Mouse (Mus musculus): ENCODE measurements at regions not wholly inside any gene's neighbourhood (a gene's known extent, or its start where the extent isn't known, plus 50 kb on each side); places are given as distances from the start of the nearest gene placed in this dataset.

DNA sequence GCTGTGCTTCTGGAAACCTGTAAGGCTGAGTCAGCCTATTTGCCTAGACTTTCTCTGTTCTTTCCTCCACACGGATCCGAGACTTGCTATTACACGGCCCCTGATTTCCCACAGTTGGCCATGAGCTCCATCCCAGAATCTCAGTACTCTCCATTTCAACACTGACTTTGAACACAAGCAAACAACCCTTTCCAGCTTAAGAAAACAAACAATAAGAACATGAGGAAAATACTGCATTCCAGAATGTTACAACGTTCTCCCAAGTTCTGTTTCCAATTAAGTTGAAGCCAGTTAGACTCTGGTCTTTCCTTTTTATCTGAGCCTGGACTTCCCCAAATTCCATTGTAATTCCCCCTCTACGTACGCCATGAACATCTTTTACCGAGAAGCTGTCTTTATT, 206.4 kb upstream of the Rnd3 start:
- TF ChIP-seq CTCF (IDR thresholded peaks at IDR 0.05; ENCODE audit: borderline replicate concordance, insufficient read depth, low read length) (no peak), POLR2A (IDR thresholded peaks at IDR 0.05; ENCODE audit: low read depth, low read length) (no peak)
- H3K4me3 ChIP-seq (ENCODE audit: insufficient read depth, low read length), result no peak overlapping the region
- peak overlapping the region; percentile 68 for H3K27ac ChIP-seq (ENCODE audit: insufficient read depth, low read length)
- peaks cover 5% of the 10 kb centered on the region for H3K4me1 ChIP-seq (ENCODE audit: control insufficient read depth, insufficient read depth, low read length)

DNA sequence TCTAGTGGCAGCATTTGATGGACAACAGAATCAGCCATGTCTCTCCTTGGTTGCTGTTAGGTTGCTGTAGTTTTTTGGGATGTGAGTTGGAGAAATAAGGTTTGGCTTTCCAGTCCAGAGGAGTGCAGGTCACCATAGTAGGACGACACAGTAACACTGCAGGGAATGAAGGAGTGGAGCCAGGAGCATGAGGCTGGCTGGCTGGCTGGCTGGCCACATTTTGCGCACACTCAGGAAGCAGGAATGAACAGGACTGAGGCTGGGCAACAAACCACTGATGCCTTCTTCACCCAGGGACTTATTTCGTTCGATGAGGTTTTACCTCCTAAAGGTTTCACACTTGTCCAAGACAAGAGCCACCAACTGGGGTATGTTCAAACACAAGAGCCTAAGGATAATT, 205.9 kb upstream of the Rnd3 start:
- Histone ChIP-seq H3K4me1 (ENCODE audit: control insufficient read depth, insufficient read depth, low read length) (peaks cover 9% of the 10 kb centered on the region), H3K4me3 (ENCODE audit: insufficient read depth, low read length) (no peak overlapping the region), H3K27ac (ENCODE audit: insufficient read depth, low read length) (peak overlapping the region; percentile 68)
- TF ChIP-seq CTCF (IDR thresholded peaks at IDR 0.05; ENCODE audit: borderline replicate concordance, insufficient read depth, low read length) (no peak), POLR2A (IDR thresholded peaks at IDR 0.05; ENCODE audit: low read depth, low read length) (no peak)

DNA sequence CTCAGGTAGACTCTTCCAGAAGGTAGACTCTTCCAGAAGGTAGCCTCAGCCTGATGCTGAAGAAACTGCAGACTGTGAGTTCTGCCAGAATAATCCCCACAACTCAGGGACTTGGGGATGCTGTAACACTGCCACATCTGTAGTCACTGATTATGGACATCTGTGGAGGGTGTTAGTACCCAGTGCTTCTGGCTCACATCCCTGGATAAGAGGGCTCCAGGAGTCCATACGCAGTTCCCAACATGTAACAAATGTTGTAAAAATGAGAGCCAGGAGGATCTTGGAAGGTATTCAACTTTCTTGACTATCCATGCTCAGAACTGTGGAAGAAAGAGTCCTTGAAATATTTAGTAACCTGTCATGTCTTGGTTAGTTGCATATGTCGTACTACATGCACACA, 200.7 kb upstream of the Rnd3 start:
- Histone ChIP-seq H3K4me3 (ENCODE audit: insufficient read depth, low read length) (no peak overlapping the region), H3K27ac (ENCODE audit: insufficient read depth, low read length) (peak overlapping the region; percentile 12; the same call in 1 of the 2 replicates), H3K4me1 (ENCODE audit: control insufficient read depth, insufficient read depth, low read length) (peaks cover 13% of the 10 kb centered on the region)
- TF ChIP-seq CTCF (IDR thresholded peaks at IDR 0.05; ENCODE audit: borderline replicate concordance, insufficient read depth, low read length) (no peak), POLR2A (IDR thresholded peaks at IDR 0.05; ENCODE audit: low read depth, low read length) (no peak)

DNA sequence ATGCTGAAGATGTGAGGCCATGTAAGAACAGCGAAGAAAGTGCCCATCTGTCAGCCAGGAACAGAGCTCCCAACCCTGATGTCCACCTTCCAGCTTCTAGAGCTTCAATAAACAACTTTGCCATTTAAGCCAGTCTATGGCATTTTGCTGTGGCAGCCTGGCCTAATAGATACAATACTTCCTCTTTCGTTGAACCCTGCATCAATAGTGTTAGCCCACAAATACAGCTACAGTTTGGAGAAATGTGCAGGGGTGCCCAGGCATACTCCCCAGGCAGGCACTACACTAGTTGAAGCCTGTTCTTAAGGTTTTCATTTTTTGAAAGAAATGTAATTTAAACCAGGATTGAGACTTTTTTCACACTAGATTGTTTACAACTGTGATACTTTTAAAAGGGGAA, 199.9 kb upstream of the Rnd3 start:
- peaks cover 13% of the 10 kb centered on the region for H3K4me1 ChIP-seq (ENCODE audit: control insufficient read depth, insufficient read depth, low read length)
- H3K27ac ChIP-seq (ENCODE audit: insufficient read depth, low read length), result no peak overlapping the region
- no peak overlapping the region for H3K4me3 ChIP-seq (ENCODE audit: insufficient read depth, low read length)
- TF ChIP-seq CTCF (IDR thresholded peaks at IDR 0.05; ENCODE audit: borderline replicate concordance, insufficient read depth, low read length) (no peak), POLR2A (IDR thresholded peaks at IDR 0.05; ENCODE audit: low read depth, low read length) (no peak)

DNA sequence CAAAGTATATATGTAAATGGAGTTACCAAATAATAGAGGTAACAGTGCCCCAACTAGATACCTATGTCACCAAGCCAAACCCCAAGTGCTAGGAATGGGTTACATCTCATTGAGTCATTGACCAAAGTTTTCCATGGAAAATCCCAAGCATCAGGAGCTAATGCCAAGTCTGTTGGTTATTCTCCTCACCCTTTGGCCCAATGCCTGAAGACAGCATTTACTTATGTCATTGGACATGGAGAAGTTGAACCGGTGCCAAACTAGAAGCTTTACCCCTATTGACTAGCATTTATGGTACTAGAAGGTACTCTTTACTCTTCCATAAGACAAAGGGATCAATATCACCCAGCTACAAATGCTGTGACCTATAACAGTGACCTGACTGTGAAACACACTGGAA, 198.2 kb upstream of the Rnd3 start:
- no peak for TF ChIP-seq CTCF (IDR thresholded peaks at IDR 0.05; ENCODE audit: borderline replicate concordance, insufficient read depth, low read length)
- TF ChIP-seq POLR2A (IDR thresholded peaks at IDR 0.05; ENCODE audit: low read depth, low read length), result no peak
- H3K27ac ChIP-seq (ENCODE audit: insufficient read depth, low read length), result no peak overlapping the region
- H3K4me1 ChIP-seq (ENCODE audit: control insufficient read depth, insufficient read depth, low read length), result peaks cover 15% of the 10 kb centered on the region
- no peak overlapping the region for H3K4me3 ChIP-seq (ENCODE audit: insufficient read depth, low read length)

DNA sequence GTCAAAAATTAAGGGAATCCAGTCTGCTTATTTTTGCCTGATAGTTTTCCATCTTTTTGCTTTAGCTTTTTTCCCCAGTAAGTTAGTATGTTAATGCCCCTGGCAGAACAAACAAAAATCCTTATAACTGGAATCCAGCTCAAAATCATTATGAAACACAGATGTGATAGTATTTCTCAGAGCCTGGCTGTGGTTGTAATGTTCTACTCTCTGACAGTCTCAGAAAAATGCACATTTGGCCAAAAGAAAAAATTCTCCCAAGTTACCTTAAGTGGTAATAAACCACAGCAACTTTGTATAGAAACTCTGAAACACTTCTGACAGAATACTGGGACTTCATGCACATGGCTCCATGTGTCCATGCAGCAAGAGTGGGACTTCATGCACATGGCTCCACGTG, 193.5 kb upstream of the Rnd3 start:
- Histone ChIP-seq H3K4me1 (ENCODE audit: control insufficient read depth, insufficient read depth, low read length) (0 out of 2 replicates have a peak, but pooled peaks cover 2% of the 10 kb centered on the region), H3K27ac (ENCODE audit: insufficient read depth, low read length) (peak overlapping the region; percentile 79), H3K4me3 (ENCODE audit: insufficient read depth, low read length) (no peak overlapping the region)
- TF ChIP-seq CTCF (IDR thresholded peaks at IDR 0.05; ENCODE audit: borderline replicate concordance, insufficient read depth, low read length), result no peak
- no peak for TF ChIP-seq POLR2A (IDR thresholded peaks at IDR 0.05; ENCODE audit: low read depth, low read length)

DNA sequence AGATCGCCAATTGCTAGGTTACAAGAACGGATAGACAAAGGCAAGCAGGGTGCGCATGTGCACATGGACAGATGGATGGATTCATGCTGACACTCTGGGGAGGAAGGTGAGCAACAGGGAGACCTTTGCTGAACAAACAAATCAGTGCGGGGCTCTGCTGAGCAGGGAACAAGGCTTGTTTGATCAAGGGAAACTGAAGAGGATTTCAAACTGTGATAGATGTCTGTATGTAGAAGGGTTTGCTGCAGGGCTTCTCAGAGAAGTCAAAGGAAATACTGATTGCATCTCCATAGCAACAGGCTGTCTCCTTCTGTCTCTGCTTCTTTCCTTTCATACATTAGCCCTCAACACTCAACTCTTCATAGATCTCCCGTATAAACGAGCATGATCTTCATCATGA, 185.5 kb upstream of the Rnd3 start:
- TF ChIP-seq POLR2A (IDR thresholded peaks at IDR 0.05; ENCODE audit: low read depth, low read length) (no peak), CTCF (IDR thresholded peaks at IDR 0.05; ENCODE audit: borderline replicate concordance, insufficient read depth, low read length) (no peak)
- H3K4me1 ChIP-seq (ENCODE audit: control insufficient read depth, insufficient read depth, low read length), result no peaks in the 10 kb centered on the region
- no peak overlapping the region for H3K4me3 ChIP-seq (ENCODE audit: insufficient read depth, low read length)
- H3K27ac ChIP-seq (ENCODE audit: insufficient read depth, low read length), result no peak overlapping the region

DNA sequence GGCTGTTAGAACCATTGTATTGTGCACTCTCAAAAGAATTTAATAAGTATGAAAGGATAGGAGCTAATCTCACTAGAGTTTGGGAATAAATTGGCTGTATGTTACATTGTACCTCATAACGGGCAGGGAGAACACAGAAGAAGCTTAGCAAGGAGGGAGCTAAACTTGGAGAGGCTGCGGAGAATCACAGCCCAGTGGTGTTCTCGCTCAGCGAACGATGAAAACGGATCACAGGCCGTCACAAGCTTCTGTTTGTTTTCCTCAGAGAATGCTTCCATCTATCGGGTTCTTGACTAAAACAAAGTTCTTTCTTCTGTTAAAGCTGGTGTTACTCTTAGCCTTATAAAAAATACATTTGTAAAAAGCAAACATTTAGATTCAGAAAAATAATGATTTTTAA, 178.2 kb upstream of the Rnd3 start:
- no peak overlapping the region for H3K27ac ChIP-seq (ENCODE audit: insufficient read depth, low read length)
- H3K4me3 ChIP-seq (ENCODE audit: insufficient read depth, low read length), result no peak overlapping the region
- peaks cover 5% of the 10 kb centered on the region; the same call in 1 of the 2 replicates for H3K4me1 ChIP-seq (ENCODE audit: control insufficient read depth, insufficient read depth, low read length)
- TF ChIP-seq POLR2A (IDR thresholded peaks at IDR 0.05; ENCODE audit: low read depth, low read length), result no peak
- no peak for TF ChIP-seq CTCF (IDR thresholded peaks at IDR 0.05; ENCODE audit: borderline replicate concordance, insufficient read depth, low read length)

DNA sequence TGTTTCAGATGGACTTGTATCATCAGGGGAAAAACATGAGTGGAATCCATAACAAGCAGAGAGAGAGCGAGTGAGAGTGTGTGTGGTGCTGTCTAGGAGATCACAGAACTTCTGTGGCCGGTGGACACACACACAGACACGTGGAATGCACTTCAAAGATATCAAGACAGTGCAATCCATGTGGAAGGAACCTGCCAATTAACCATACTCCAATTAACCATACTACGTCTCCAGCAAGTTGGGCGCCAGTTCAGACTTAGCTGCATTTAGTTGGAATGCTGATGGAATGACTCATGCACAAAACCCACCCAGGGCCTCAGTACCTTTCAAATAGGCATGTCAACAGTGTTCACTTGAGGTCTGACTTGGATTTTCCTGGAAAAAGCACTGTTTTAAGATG, 172.8 kb upstream of the Rnd3 start:
- Histone ChIP-seq H3K27ac (ENCODE audit: insufficient read depth, low read length) (peak overlapping the region; percentile 28; the same call in 1 of the 2 replicates), H3K4me1 (ENCODE audit: control insufficient read depth, insufficient read depth, low read length) (peaks cover 10% of the 10 kb centered on the region; the same call in 1 of the 2 replicates), H3K4me3 (ENCODE audit: insufficient read depth, low read length) (no peak overlapping the region)
- no peak for TF ChIP-seq POLR2A (IDR thresholded peaks at IDR 0.05; ENCODE audit: low read depth, low read length)
- no peak for TF ChIP-seq CTCF (IDR thresholded peaks at IDR 0.05; ENCODE audit: borderline replicate concordance, insufficient read depth, low read length)

DNA sequence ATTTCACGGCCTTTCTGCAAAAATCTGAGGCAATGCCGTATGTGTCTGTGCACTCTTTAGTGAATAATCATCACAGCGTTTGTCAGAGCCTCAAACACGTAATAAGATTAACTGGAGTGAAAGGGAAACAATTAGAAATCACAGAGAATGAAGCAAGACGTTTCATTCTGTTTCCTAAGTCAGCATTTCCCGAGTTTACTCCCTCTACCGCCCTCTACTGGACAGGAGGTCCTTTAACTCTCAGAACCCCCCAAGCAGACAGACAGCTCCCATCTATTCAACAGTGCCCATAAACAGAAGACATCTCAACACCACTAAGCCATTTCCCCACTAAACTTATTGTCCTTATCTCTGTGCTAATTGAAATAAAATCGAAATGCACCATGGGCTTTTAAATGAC, 167.5 kb upstream of the Rnd3 start:
- TF ChIP-seq POLR2A (IDR thresholded peaks at IDR 0.05; ENCODE audit: low read depth, low read length) (no peak), CTCF (IDR thresholded peaks at IDR 0.05; ENCODE audit: borderline replicate concordance, insufficient read depth, low read length) (no peak)

DNA sequence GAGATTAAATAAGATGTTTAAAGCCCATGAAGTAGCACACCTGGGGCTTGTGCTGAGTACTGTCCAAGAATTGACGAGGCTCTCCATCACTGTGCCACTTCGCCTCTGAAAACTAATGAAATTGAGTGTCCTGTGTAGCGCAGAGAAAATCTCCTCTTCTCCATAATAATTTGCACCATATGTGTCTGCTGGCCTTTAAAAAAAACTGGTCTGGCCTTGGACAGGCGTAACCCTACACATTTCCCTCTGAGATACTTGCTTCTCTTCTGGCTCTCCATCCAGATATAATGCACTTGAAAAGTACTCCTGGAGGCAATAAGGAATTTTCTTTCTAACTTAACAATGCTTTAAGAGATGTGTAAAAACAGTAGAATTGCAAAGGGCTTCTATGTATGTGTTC, 164.5 kb upstream of the Rnd3 start:
- TF ChIP-seq POLR2A (IDR thresholded peaks at IDR 0.05; ENCODE audit: low read depth, low read length), result no peak
- TF ChIP-seq CTCF (IDR thresholded peaks at IDR 0.05; ENCODE audit: borderline replicate concordance, insufficient read depth, low read length), result no peak
- Histone ChIP-seq H3K27ac (ENCODE audit: insufficient read depth, low read length) (no peak overlapping the region), H3K4me3 (ENCODE audit: insufficient read depth, low read length) (no peak overlapping the region), H3K4me1 (ENCODE audit: control insufficient read depth, insufficient read depth, low read length) (no peaks in the 10 kb centered on the region)

More for the DNA sequence above, 167.5 kb upstream of the Rnd3 start:
- no peak overlapping the region for H3K4me3 ChIP-seq (ENCODE audit: insufficient read depth, low read length)
- peaks cover 2% of the 10 kb centered on the region; the same call in 1 of the 2 replicates for H3K4me1 ChIP-seq (ENCODE audit: control insufficient read depth, insufficient read depth, low read length)
- H3K27ac ChIP-seq (ENCODE audit: insufficient read depth, low read length), result no peak overlapping the region

Data from embryonic fibroblast, embryonic 13.5 days (primary cell).